Mouse (Mus musculus) 416B (cell line): Measurements from ENCODE around the gene Gprin1.
A peak's percentile ranks its signal among the peaks of the same experiment; 100 is the strongest.

Source experiments
- DNase-seq: peaks from one replicate; pipeline ENCODE4 v3.0.0; 2011; ENCODE audit warnings: low read depth

Gprin1 gene

GRCm38 (mm10) chr13:54723143-54723542, 26.5 kb downstream of the Gprin1 start:
- DNase-seq = no peak

DNA sequence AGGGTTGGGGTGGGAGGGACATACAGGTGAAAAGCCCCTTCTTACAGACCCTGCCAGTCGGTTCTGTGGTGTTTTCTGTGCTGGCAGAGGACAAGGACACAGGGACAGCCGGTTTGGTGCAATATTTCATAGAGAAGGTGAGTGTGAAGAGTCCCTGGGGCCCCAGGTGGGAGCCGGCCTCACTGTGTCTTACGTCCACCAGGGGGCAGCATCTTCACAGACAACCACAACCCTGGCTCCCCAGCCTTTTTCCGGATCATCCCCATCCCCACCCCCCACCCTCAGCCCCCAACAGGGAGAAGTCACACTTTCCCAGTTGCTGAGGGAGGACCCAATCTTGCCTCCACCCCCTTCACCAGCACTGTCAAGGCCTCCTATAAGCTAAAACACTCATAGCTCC, 32.8 kb downstream of the Gprin1 start:
- peak; percentile 49 for DNase-seq

DNA sequence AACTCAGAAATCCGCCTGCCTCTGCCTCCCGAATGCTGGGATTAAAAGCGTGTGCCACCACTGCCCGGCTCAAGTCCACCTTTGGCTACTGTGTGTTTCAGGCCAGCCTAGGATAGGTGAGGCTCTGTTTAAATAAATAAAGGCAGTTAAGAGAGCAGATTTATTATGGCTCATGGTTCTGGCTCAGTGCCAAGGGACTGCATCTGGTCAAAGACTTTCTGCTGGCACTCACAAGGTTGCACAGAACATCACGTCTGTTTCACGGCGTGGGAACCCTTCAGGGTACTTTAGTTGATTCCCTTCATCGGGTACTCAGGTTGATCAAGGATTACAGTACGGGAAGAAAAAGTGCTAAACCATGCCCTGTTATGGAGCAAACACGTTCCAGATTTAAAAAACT, 34.7 kb downstream of the Gprin1 start:
- DNase-seq = no peak

DNA sequence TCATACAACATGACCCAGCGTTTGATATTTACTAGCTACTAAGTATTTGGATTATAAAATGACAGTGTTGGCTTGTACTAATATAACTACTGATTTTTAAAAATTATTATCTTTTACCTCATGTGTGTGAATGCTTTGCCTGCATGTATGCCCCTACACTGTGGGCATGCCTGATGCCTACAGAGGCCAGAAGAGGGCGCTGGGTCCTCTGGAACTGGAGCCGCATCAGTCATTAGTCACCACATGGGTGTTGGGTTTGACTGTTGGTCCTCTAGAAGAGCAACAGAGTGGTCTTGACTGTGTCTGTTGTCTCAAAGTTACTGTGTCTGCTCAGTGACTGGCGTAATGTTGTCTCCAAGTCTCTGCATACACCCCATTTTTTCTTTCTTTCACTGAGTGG, 35.3 kb downstream of the Gprin1 start:
- peak; percentile 34 for DNase-seq

DNA sequence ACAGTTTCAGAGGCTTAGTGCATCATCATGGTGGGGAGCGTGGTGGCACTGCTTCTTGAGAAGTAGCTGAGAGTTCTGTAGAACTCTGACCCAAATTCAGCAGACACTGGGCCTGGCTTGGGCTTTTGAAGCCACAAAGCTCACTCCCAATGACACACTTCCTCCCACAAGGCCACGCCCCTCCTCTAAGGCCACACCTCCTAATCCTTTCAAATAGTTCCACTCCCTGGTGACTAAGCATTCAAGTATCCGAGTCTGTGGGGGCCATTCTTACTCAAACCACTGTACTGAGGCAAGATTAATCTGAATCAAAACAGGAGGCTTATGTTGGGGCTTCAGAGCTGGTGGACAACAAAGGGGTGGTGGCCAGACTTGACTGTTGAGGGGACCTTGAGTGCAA, 38.8 kb downstream of the Gprin1 start:
- DNase-seq = peak; percentile 17

- DNase-seq = no peak
These were observed 44.8 kb downstream of the Gprin1 start for GRCm38 (mm10) chr13:54704890-54705289.

DNA sequence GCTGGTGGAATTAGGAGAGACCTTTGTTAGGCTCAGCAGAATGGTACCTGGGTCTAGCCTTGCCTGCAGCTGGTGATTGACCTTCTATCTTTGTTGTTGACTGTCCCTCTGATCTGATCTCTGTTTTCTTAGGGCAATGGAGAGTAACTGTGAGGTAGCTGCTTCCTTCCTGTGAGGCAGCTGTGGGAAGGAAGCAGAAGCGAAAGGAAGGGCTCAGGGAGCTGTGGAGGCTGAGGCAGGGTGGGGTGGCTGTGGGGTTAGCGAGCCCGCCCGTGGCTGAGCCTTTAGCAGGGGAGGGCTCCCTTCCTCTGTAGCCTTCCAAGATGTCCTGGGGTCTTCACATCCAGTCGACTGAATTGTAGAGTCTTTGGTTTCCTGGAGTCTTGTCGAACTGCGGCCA, 47.2 kb downstream of the Gprin1 start:
- no peak for DNase-seq

GRCm38 (mm10) chr13:54701243-54701642, 48.4 kb downstream of the Gprin1 start, which contains the start of gene Cdhr2:
TSS of gene Cdhr2 (plus strand) at chr13:54701461.
- DNase-seq = no peak

DNA sequence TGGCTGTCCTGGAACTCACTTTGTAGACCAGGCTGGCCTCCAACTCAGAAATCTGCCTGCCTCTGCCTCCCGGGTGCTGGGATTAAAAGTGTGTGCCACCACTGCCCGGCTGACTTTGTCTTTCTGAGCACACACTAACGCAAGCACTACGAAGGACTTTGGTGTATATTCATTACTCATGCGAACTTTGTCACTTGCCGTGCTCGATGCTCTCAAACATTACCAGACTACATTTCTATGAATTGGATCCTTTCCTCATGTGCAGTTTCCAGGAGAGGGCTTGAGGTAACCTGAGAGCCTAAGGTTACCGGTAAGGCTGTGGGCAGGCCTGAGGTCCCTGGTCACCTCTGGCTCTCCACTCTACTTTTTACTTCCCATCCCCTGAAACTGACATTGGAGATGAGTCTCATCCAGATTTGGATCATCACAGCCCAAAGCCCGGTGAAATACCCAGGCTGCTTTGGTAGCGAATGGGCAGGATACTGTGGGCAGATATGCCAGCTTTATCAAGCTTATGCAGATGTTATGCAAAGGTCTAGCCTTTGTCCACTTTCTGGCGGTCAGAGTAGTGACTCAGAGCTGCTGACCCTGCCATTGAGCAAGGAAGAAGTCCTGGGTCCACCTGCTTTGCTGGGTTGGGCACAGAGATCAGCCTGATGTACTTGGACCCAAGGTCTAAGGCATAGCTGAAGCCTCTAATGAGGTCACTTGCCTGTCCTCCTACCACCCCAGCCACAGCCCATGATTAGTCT, 54.0 kb downstream of the Gprin1 start:
- peak; percentile 82 for DNase-seq

- DNase-seq = no peak
These were observed 55.2 kb downstream of the Gprin1 start for GRCm38 (mm10) chr13:54694348-54695060.

- peak; percentile 99 for DNase-seq
These were observed 55.9 kb downstream of the Gprin1 start, which contains the start of gene Rnf44 for GRCm38 (mm10) chr13:54693558-54694347. TSS of gene Rnf44 (minus strand) at chr13:54693907.

GRCm38 (mm10) chr13:54692711-54693557, 56.7 kb downstream of the Gprin1 start:
- peak; percentile 44 for DNase-seq

- peak; percentile 53 for DNase-seq
These were observed 57.9 kb downstream of the Gprin1 start for GRCm38 (mm10) chr13:54691737-54692136.

DNA sequence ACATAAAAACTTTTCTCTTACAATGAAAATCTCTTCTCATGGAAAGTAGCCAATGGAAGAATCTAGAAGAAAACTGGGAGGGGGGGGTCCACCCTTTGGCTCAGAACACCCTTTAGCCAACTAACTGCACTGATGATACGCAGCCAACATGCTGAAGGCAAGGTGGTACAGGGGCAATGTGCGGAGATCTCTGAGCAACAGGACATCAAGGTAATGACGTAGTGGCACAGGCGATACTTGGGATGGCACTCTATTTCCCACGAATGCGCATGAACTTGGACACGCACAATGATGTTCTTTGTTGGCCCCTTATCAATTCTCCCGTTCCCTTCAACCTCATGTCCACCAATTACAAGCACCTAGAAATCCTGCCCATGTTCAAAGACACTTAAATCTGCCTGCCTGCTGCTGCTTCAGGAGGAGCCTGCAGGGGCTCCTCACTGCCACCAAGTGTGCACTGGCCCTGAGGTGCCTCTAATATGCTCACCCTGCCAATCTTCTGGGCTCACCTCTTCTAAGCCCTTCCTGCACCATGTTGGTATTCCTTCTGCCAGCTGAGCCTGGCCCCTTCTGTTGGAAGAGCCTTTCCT, 59.4 kb downstream of the Gprin1 start:
- no peak for DNase-seq

DNA sequence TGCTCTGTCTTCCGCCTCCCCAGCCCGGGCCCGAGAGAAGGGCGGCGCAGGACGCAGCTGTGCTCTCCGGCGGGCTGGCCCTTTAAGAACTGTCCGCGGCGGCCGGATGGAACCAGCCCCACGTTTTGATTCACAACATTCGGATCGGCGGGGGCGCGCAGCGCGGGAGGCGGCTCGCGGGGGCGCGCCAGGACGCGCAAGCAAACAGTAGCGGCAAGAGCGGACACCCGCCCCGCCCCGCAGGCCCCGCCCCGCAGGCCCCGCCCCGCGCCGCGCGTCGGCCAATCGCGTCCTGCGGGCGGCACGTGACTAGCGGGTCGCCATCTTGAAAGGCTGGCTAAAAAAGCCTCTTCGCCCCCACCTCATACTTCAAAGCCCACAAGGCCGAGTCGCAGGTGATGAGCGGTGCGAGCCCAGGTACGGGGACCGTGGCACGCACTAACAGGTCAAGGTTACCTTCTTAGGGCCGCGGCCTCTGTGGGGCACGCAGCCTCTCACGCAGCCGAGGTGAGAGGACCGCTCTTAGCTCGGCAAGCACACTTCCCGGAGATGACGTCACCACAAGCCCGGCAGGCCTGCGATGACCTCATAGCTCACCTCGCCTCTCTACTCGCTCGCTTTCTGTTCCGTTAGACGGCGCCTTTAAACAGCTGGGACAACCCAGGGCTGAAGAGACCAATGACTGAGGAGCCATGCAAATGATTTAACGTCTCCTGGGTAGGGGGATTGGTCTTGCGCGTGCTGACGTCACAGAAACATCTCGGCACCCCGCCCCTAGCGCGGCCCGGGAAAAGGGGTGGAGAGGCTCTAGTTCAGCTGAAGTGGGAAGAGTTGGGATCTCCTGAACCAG, 61.9 kb downstream of the Gprin1 start:
- DNase-seq = peak; percentile 99

- peak; percentile 90 for DNase-seq
These were observed 62.6 kb downstream of the Gprin1 start for GRCm38 (mm10) chr13:54687096-54687495.
